Mouse (Mus musculus) megakaryocyte, embryonic 14.5 days (primary cell): ENCODE data around the gene Gm13279.
"Not testable (repeated sequence)": the region's sequence is repeated elsewhere in the genome, so short reads cannot be mapped to it uniquely, and the experiment has no call there.

Experiments
- FLI1 ChIP-seq: IDR thresholded peaks from 2 replicates; pipeline ENCODE4 v1.6.1; 2012; ENCODE audit warnings: low read length, inconsistent platforms, mixed read lengths
- GATA1 ChIP-seq: IDR thresholded peaks from 3 replicates; pipeline ENCODE4 v1.6.1; 2012; ENCODE audit warnings: mixed read lengths, low read length, inconsistent platforms, borderline replicate concordance

- not testable (repeated sequence) for TF ChIP-seq FLI1, GATA1
Measured at GRCm38 (mm10) chr4:88758751-88759150, 38.4 kb upstream of the Gm13279 start.
